Mouse (Mus musculus): ENCODE measurements around the gene Hoxb8.

DNA sequence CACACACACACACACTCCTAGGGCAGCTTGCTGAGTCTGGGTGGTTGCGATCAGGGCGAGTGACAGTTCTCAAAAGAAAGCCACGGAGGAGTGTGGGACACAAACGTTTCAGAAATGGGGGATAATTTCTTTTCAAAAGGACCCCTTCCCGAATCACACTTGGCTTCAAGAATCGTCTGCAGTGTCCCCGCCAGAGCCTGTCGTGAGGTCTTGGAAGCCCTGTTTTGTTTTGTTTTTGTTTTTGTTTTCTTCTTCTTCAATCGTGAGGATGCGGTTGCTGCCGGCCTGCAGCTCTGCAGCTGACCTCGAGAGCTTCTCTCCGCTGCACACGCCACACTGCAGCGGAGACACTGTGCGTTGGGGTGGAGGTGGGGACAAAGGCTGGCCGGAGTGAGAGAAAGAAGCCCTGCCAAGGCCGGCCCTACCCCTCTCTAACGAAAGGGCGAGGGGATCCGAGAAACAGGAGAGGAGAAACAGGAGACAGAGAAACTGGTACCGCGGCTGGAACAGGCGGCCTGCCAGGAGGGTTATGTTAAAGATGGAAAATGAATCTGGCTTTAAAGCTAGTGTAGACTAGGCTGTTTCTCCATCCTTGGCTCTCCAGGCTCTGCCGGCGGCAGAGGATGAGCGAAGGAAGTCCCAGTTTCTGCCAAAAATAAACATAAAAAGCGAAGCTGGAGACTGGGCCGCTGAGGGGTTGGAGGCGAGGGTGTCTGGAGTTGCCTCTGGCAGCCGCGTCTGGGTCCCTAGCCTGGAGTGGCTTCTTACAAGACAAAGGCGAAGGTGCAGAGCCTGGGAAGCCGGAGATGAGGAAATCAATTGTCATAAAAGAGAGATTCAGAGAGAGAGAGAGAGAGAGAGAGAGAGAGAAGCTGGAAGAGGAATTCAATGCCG lies 4.3 kb upstream of the Hoxb8 start:
- TF ChIP-seq FLI1 (IDR thresholded peaks at IDR 0.05; ENCODE audit: low read length) = no peak
- TF ChIP-seq GATA1 (IDR thresholded peaks at IDR 0.05; ENCODE audit: borderline replicate concordance, low read length) = no peak
